Mouse (Mus musculus): ENCODE data around the gene A230050P20Rik. TPM values are rescaled to one million over a fixed set of nuclear protein-coding genes. Genes with fewer than 3 reads are reported as not detected.
A peak's percentile ranks its signal among the peaks of the same experiment; 100 is the strongest.

The A230050P20Rik gene
- total RNA-seq, 1 experiment from 2014 or later, result 11.8 TPM

DNA sequence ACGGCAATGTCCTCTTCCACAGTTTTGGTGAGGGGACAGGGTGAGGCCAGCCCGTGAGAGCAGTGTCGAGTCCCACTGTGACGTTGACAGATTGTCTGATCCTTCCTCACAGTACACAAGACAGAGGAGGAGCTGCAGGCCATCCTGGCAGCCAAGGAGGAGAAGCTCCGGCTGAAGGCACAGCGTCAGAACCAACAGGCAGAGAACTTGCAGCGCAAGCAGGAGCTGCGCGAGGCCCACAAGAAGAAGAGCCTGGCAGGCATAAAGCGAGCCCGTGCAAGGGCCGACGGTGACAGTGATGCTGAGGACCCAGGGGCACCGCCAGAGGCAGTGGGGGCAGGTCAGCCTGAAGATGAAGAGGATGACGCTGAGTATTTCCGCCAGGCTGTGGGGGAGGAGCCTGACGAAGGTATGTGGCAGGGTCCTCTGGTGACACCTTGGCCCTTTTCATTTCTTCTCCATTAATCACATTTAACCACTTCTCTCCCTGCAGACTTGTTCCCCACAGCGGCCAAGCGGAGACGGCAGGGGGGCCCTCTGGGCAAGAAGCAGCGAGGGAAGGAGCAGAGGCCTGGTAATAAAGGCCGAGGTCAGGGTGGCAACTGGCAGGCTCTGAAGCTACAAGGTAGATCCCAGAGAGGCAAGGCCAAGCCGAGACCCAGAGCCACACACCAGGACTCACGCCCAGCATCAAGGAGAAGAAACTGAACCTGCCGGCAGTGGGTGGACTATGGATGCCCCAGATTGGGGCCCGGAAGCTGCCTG lies 23.1 kb downstream of the A230050P20Rik start:
- no peak for ATAC-seq (replicated peaks; ENCODE audit: insufficient number of reproducible peaks, low FRiP score, low TSS enrichment, poor library complexity, severe bottlenecking)

DNA sequence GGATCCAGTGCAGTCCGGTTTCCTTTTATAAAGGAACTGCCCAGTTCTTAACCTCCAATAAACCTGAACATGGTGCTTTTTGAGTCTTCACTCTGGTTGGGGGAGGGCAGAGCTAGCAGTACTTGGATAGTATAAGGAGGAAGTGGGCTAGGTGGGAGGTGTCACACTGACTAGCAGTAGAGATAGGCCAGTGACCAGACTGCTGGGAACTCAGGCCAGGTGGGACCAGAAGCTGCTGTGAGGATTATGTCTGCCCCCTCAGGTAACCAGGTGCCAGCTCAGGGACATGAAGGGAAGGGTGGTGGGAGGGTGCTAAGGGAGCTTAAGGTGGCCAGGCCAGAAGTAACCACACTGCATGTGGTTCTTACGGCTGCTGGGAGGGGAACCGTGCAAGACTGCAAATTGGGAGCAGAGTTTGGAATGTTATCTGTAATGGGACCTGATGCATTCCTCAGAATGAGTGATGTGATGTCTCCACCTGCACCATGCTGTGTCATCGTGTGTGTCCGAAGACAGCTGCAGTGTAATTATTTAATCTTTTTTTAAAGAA lies 23.7 kb downstream of the A230050P20Rik start:
- no peak for ATAC-seq (replicated peaks; ENCODE audit: insufficient number of reproducible peaks, low FRiP score, low TSS enrichment, poor library complexity, severe bottlenecking)

DNA sequence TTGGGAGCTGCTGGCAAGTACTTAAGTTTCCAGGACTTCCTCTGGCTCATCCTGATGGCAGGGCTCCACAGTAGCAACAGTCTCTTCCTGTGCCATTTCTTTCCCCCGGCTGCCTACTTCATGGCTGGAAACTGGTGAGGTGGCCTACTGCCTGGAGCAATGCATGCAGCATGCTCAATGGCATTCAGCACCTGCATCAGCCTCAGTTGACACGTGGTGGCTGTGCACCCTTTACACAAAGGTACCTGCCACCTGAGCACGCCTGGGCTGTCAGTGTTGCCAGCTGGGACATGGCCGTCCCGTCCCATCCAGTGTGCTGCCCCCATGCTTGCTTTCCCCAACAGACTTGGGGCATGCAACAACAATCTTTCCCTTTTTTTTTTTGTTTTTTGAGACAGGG lies 24.6 kb downstream of the A230050P20Rik start:
- ATAC-seq (replicated peaks; ENCODE audit: insufficient number of reproducible peaks, low FRiP score, low TSS enrichment, poor library complexity, severe bottlenecking), result no peak

DNA sequence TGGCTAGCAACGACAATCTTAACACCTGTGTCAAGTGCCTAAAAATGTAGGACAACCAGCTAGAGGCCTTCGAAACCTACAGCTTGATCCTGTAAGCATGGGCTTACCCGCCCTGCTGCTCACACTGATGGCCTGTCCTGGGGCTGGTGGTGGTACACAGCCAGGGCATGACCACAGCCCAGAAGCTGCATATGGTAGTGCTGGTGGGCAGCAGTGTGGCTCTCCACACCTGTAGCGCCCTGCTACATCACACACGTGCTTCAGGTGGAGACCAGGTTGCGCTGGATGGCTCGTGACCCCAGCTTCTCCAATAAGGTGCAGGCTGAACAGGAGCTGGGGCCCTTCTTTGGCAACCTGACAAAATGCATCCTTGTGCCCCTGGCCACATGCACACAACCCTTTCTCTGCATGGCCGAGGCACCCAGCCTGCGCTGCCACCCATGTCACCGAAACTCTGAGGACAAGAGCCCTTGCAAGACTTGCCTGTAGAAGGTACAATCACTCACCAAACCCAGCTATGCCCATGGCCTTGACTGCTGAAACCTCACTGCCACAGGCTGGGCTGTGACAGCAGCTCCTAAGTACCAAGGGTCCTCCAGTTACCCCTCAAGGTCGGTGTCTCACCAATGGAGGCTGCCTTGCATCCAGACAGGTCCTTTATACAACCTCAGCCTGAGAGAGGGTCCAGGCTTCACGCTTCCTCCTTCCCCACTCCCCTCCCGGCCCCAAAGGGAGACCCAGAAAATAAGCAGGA lies 25.3 kb downstream of the A230050P20Rik start:
- no peak for ATAC-seq (replicated peaks; ENCODE audit: insufficient number of reproducible peaks, low FRiP score, low TSS enrichment, poor library complexity, severe bottlenecking)

DNA sequence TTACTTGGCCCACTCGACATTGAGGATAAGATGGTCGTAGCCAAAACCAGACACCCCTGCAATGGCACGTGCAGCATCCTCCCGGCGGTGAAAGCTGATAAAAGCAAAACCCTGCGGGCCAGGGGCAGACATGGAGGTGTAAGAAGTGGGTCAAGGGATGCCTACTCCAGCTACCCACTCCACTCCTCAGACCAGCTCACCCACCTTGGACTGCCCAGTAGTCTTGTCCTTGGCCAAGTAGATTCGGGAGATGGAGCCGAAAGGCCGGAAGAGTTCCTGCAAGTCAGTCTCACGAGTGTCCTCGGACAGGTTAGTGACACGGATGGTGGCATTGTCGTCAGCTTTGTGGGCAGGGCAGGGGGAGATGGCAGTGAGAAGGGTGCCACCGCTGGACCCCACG lies 26.2 kb downstream of the A230050P20Rik start:
- ATAC-seq (replicated peaks; ENCODE audit: insufficient number of reproducible peaks, low FRiP score, low TSS enrichment, poor library complexity, severe bottlenecking), result no peak

GRCm38 (mm10) chr9:20895382-20895781 lies 26.9 kb downstream of the A230050P20Rik start:
- no peak for ATAC-seq (replicated peaks; ENCODE audit: insufficient number of reproducible peaks, low FRiP score, low TSS enrichment, poor library complexity, severe bottlenecking)

DNA sequence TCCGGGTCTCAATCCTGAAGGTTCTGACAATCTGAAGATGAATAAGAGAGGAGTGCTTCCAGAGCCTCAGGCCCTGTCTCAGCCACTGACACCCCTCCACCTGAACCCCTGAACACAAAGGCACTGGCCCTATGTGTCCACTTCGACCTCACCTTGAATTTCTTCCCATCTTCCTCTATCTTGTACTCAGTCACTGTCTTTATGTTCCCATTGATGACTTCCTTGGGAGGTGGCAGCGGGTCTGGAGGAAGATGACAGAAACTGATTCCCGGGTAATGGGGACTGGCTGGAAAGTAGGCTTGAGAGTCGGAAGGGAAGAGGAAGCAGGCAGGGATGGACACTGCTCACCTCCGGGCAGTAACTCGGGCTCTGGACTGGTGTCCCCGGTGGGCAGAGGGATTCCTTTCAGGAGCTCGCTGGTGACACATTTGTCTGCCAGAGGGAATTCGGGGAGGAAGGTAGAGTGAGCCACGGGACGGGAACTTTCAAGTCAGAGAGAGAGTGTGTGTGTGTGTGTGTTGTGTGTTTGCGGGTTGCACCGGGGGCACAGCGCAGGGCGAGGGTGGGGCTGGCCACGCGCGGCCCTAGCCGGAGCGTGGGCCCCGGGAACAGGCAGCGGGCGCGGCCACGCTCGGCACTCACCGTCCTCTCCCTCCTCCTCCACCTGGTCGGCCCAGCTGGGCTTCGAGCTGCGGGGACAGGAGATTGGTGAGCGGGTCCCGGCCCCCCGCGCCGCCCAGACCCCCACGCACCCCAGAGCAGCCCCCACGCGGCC lies 29.5 kb downstream of the A230050P20Rik start:
- no peak for ATAC-seq (replicated peaks; ENCODE audit: insufficient number of reproducible peaks, low FRiP score, low TSS enrichment, poor library complexity, severe bottlenecking)

GRCm38 (mm10) chr9:20898511-20899073 lies 30.1 kb downstream of the A230050P20Rik start, which contains the start of gene Eif3g:
Gene Eif3g (minus strand): TSS chr9:20898623.
- ATAC-seq (replicated peaks; ENCODE audit: insufficient number of reproducible peaks, low FRiP score, low TSS enrichment, poor library complexity, severe bottlenecking), result peak; percentile 81

- 0 out of 2 replicates have a peak, but pooled peaks have one; percentile 24 for ATAC-seq (replicated peaks; ENCODE audit: insufficient number of reproducible peaks, low FRiP score, low TSS enrichment, poor library complexity, severe bottlenecking)
Observed at GRCm38 (mm10) chr9:20901466-20902173, 33.2 kb downstream of the A230050P20Rik start.

GRCm38 (mm10) chr9:20902174-20902491 lies 33.7 kb downstream of the A230050P20Rik start:
- no peak for ATAC-seq (replicated peaks; ENCODE audit: insufficient number of reproducible peaks, low FRiP score, low TSS enrichment, poor library complexity, severe bottlenecking)

GRCm38 (mm10) chr9:20909948-20910347 lies 41.5 kb downstream of the A230050P20Rik start:
- ATAC-seq (replicated peaks; ENCODE audit: insufficient number of reproducible peaks, low FRiP score, low TSS enrichment, poor library complexity, severe bottlenecking), result no peak

- no peak; the same call in 1 of the 2 replicates for ATAC-seq (replicated peaks; ENCODE audit: insufficient number of reproducible peaks, low FRiP score, low TSS enrichment, poor library complexity, severe bottlenecking)
Observed at GRCm38 (mm10) chr9:20916160-20916559, 47.7 kb downstream of the A230050P20Rik start.

GRCm38 (mm10) chr9:20923258-20923657 lies 54.8 kb downstream of the A230050P20Rik start:
- ATAC-seq (replicated peaks; ENCODE audit: insufficient number of reproducible peaks, low FRiP score, low TSS enrichment, poor library complexity, severe bottlenecking), result no peak

Other genes starting within 250 kb of the A230050P20Rik start
- 124 to 185 TPM (median 175 TPM) in 3 replicates for gene Ubl5, start 225.8 kb upstream of the A230050P20Rik start, total RNA-seq (2017)
- 12.6 to 30.1 TPM (median 19.3 TPM) in 3 replicates for gene Fbxl12, start 223.9 kb upstream of the A230050P20Rik start, total RNA-seq (2017)
- gene Pin1, start 216.5 kb upstream of the A230050P20Rik start, total RNA-seq (2017), result 7.1 to 11.7 TPM (median 8.4 TPM) in 3 replicates
- not detected in 3 replicates for gene Olfm2, start 122.3 kb upstream of the A230050P20Rik start, total RNA-seq (2017)
- 0.11 TPM in 1 of 3 replicates, not detected in the others for gene Col5a3, start 53.6 kb upstream of the A230050P20Rik start, total RNA-seq (2017)
- not detected in 3 replicates for gene Rdh8, start 50.1 kb upstream of the A230050P20Rik start, total RNA-seq (2017)
- gene Angptl6, start 11.1 kb downstream of the A230050P20Rik start, total RNA-seq (2017), result 0.49 to 0.57 TPM in 2 of 3 replicates, not detected in the other
- 24.4 to 44.1 TPM (median 26.9 TPM) in 3 replicates for gene Ppan, start 19.5 kb downstream of the A230050P20Rik start, total RNA-seq (2017)
- 87.5 to 120 TPM (median 97.3 TPM) in 3 replicates for gene Eif3g, start 30.0 kb downstream of the A230050P20Rik start, total RNA-seq (2017)
- gene Dnmt1, start 91.2 kb downstream of the A230050P20Rik start, total RNA-seq (2017), result 44.6 to 108 TPM (median 56.9 TPM) in 3 replicates
- gene S1pr2, start 108.1 kb downstream of the A230050P20Rik start, total RNA-seq (2017), result 1.6 to 4.4 TPM (median 3.5 TPM) in 3 replicates
- gene Mrpl4, start 134.1 kb downstream of the A230050P20Rik start, total RNA-seq (2017), result 21.9 to 41.1 TPM (median 25.6 TPM) in 3 replicates
- 55.1 to 94.2 TPM (median 67.6 TPM) in 3 replicates for gene Icam1, start 147.3 kb downstream of the A230050P20Rik start, total RNA-seq (2017)
- gene Icam4, start 160.7 kb downstream of the A230050P20Rik start, total RNA-seq (2017), result 1.6 to 3.0 TPM in 2 of 3 replicates, not detected in the other
- gene Icam5, start 163.4 kb downstream of the A230050P20Rik start, total RNA-seq (2017), result not detected in 3 replicates
- gene Zglp1, start 198.5 kb downstream of the A230050P20Rik start, total RNA-seq (2017), result 0.49 TPM in 1 of 3 replicates, not detected in the others
- not detected in 3 replicates for gene Gm49373, start 204.5 kb downstream of the A230050P20Rik start, total RNA-seq (2017)
- 23.7 to 31.1 TPM (median 24.5 TPM) in 3 replicates for gene Fdx1l, start 205.0 kb downstream of the A230050P20Rik start, total RNA-seq (2017)
- gene Gm38431, start 223.4 kb downstream of the A230050P20Rik start, total RNA-seq (2017), result 2.3 to 5.6 TPM in 2 of 3 replicates, not detected in the other
- 8.1 to 18.1 TPM (median 12.9 TPM) in 3 replicates for gene Raver1, start 223.4 kb downstream of the A230050P20Rik start, total RNA-seq (2017)